Mouse (Mus musculus) cerebellum, adult 11 months (tissue): ENCODE measurements around the gene Fgf15.
A peak's percentile ranks its signal among the peaks of the same experiment; 100 is the strongest.
"Not testable (repeated sequence)": the region's sequence is repeated elsewhere in the genome, so short reads cannot be mapped to it uniquely, and the experiment has no call there.

Experiments
- DNase-seq: peaks from one replicate; pipeline ENCODE4 v3.0.0; 2022

Gene Fgf15

GRCm38 (mm10) chr7:144891863-144892262 lies 4.5 kb upstream of the Fgf15 start:
- DNase-seq = no peak

DNA sequence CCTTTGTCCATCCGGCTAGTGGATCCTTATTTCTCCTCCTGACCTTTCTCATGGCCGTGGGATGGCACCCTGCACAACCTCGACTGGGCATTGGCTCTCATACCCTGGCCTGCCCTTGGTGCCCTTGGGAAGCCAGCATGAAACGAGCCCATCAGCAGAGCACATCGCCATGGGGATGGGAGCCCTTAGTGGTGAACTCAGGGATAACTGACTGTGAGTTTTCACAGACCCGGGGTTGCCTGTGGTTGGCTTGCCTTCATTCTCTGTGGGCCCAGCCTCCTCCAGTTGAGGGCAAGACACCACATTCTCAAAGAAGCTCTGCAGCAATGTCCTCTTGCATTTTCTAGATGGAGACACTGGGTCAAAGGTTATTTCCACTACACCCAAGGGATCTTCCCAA lies 4.0 kb upstream of the Fgf15 start:
- DNase-seq = no peak

- no peak for DNase-seq
These were observed 2.1 kb upstream of the Fgf15 start for GRCm38 (mm10) chr7:144894191-144894590.

DNA sequence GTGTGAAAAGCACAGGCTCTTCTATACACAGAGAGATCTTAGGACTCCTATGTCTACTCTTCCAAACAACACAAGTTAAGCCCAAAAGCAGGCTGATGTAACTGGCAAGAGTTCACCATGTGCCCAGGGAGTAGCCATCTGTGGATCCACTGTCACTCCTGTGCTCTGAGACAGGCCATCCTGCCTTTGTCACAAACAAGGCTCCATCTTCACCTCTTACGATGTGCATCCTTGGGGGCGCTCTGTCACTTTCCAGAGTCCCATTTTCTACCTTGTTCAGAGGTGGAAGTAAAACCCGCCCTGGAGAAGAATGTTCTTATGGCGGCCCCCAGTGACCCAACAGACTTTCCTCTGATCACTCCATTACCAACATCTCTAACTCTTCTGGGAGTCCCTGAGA lies 1.6 kb upstream of the Fgf15 start:
- DNase-seq = no peak

DNA sequence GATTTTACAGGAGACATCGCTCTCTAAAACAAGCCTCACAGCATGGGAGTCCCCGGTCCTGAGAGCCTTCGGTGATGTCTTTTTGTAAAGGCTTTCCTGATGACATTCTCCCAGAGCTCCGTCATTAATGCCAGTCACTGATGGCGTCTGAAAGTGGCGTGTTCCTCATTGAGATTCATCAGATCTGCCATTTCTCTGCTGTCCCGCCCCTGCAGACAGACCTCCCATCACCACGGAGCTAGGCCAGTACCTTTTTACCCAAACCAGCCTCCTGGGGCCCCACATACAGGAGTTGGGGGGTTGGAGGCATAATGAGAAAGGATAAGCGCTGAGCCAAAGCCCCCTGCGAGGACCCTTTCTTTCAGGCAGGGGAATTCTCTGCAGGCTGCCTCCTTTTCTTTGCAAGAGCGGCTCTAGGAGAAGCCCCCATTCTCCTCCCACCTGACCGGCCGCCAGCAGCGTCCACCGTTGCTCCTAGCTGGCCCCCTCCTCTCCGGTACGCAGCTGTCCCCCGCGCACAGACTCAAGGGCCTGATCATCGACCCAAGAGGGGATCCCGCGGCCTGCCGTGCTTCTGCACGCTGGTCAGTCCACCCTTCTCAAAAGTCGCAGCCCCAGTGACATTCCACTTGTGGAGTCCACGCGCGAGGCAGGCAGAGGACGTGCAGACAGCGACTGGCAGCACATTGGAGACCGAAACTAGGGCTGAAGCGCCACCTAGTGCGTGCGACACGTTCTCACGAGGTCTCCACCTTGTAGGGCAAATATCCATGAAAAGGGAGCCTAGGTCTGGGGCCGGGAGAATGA lies 823 bp upstream of the Fgf15 start:
- DNase-seq = peak; percentile 55

DNA sequence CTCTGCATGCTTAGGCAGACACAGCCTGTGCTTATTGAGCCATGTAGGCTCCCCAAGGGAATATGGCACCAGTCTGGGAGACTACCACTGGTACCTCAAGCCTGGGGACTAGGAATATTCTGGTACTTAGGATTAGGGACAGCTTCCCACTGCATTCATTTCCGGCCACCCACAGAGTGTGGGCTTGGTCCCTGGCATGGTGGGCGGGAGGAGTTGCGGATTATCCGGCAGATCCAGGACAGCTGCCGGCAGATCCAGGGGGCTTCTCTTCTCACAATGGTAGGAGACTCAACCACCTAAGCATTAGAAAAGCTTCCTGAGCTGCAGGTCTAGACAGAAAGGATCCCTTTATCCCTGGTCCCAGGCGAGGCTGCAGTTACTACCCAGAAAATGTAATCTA lies 2.2 kb downstream of the Fgf15 start:
- DNase-seq = no peak

GRCm38 (mm10) chr7:144905514-144905913 lies 9.2 kb downstream of the Fgf15 start:
- DNase-seq = not testable (repeated sequence)

DNA sequence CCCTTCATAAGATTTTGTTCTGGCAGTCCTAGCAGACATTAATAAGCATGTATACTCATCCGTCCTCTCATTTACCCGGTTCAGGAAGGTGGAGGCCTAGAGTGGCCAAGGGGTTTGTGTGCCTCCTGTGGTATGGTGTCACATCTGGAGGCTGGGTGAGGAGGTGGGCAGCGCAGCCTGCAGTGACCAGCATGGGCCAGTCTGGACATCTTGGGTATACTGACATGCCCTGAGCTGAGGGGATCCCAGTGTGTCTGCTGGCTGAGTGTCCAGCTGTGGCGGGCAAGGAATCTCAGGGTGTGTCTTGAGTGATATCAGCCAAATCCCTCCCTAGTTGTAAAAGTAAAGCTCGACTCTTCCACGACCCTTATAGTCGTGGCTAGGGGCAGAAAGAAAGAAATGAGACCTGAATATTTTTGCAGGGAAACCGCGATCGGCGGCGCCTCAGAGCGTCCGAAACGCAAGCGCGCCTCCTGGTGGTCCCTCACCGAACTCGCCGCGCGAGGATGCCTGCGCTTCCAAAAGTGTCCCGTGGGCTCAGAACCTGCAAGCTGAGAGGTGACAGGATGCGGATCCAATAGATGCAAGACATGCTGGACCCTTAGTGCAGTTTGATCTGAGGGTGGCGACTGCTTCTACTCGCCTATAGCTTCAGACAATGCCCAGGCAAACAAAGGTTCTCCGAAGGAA lies 10.5 kb downstream of the Fgf15 start:
- DNase-seq = peak; percentile 40

- no peak for DNase-seq
These were observed 11.5 kb downstream of the Fgf15 start for GRCm38 (mm10) chr7:144907793-144908192.

GRCm38 (mm10) chr7:144908705-144909104 lies 12.4 kb downstream of the Fgf15 start:
- DNase-seq = no peak

DNA sequence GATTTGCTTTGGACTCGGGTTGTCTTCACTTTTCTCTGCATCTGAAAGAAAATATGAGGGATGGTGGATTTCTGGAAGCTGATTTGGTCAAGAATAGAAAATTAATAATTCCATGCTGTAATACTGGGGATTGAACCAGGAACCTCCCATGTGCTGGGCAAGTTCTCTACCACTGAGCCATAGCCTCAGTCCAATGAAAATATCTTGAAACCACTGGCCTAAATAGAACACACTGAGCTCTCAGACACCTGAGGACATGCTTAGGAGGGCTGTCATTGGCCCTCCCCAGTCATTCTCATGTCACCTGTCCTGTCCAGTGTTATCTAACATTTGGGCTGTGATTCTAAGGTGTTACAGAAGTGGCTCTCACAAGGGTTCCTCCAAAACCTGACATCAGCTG lies 14.8 kb downstream of the Fgf15 start:
- no peak for DNase-seq

- DNase-seq = peak; percentile 59
These were observed 16.6 kb downstream of the Fgf15 start for GRCm38 (mm10) chr7:144912897-144913296.

DNA sequence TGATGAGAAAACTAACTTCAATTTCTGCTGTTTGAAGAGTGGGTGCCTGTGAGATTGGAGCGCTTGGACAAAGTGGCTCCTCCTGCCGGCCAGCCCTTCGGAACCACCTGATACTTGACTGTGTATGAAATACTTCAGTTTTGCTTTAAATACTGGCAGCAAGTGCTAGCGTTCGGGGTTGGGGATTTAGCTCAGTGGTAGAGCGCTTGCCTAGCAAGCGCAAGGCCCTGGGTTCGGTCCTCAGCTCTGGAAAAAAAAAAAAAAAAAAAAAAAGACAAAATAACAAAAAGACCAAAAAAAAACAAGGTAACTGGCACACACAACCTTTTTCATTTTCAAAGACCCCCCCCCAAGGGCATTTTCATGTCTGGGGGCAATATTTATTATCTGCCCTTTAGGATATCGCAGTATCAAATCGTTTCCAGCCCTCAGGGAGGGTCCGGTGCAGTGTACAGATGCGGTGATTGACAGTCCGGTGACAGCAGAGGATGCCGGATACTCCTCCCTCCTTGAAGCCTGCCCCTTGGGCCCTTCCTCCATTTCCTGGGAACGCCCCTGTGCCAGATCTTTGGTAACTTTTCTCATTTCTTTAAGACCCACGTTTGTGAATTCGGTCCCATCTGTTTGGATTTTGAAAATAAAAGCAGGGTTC lies 18.1 kb downstream of the Fgf15 start:
- DNase-seq = no peak

DNA sequence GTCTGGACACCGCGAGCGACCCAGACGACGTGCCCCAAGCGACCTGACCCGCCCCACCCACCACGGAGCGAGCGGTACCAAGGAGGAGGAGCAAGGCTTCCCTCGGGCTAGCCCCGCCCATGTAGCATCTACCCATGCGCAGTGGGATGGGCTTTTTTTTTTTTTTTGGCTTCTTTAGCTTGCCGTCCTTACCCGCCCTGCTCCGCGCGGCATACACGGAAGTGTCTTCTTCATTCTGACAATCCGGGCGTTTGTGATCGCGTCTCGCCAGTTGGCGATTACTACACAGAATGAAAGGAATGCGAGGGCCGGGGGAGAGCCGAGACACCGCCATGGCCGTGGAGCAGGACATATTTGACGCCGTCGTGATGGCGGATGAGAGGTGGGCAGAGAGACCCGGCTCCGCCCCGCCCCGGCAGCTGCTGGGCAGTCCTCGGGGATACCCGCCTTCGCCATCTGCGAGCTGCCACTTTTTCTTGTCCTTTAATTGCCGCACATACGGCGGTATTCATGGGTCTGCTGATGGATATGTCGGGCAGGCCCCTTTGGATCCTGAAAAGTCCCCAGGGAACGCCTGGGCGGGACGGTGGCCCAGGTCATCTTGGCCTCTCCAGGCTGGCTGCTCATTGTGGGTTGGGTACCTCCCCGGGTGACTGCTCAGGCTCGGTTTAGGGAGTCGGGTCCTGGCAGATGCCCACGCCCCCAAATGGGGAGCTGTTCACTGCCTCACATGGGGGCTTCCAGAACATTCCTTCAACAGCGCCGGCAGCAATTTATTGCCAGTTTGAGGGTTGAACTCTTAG lies 18.8 kb downstream of the Fgf15 start, which contains the start of gene LTO1:
LTO1 (plus strand) TSS at position 153 of the 803 bp plus-strand sequence.
- peak; percentile 86 for DNase-seq

GRCm38 (mm10) chr7:144918823-144919222 lies 22.5 kb downstream of the Fgf15 start:
- DNase-seq = no peak

DNA sequence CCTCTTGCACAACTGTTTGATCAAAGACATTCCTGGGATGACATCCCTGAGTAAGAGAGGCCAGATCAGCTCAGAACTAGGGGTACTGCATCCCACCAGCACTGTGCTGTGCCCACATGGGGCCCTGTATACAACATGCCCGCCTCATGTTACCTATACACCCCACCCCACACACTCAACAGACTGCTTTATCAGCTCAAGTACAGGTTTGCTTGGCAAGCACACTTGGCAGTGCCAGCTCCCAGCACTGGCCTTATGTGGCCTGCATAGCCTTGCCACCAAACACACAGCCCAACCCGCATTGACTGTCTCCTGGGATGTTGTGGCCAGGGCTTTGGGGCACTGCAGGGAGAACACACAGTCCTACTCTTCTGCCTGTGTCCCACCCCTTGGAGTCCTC lies 31.3 kb downstream of the Fgf15 start:
- no peak for DNase-seq

DNA sequence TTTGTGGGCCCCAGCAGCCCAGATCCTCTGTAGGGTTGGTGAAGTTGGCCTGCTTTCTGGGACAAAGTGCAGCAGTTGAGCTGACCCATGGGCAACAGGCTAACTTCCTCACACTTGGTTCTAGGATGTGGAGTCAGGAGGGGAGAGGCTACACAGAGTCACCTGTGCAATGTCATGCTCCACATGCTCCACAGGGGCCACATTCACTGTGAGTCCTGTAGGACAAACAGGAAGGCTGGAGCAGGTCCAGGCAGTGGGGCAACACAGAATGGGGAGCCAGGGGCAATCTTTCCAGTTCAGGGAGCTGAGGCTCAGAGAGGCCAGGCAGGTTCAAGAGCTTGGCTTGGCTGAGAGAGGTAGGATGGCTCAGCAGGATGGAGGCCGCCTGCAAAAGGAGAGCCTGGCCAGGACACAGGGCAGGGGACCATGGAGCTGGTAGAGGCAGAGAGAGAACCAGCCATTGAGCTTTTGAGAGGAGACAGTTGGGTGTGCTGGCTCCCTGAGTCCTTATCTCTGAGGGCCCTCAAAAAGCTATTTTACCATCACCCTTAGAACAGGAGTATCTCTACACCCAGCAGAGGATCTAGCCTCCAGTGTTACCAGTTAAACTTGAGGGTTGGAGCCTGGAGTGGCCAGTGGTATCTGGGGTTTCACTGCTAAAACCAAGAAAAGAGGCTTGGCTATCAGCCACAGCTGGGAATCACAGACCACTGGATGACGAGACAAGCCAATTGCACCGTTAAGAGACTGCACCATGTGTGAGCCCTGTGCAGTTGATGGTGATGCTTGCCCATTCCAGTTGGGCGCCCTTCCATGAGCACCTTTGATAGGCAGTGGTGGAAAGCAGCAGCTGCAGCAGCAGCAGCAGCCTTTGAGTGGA lies 31.9 kb downstream of the Fgf15 start:
- DNase-seq = no peak

GRCm38 (mm10) chr7:144928889-144929210 lies 32.5 kb downstream of the Fgf15 start:
- no peak for DNase-seq

GRCm38 (mm10) chr7:144929506-144929905 lies 33.2 kb downstream of the Fgf15 start:
- no peak for DNase-seq

GRCm38 (mm10) chr7:144929931-144930330 lies 33.6 kb downstream of the Fgf15 start:
- no peak for DNase-seq

GRCm38 (mm10) chr7:144931778-144932177 lies 35.4 kb downstream of the Fgf15 start:
- DNase-seq = no peak

DNA sequence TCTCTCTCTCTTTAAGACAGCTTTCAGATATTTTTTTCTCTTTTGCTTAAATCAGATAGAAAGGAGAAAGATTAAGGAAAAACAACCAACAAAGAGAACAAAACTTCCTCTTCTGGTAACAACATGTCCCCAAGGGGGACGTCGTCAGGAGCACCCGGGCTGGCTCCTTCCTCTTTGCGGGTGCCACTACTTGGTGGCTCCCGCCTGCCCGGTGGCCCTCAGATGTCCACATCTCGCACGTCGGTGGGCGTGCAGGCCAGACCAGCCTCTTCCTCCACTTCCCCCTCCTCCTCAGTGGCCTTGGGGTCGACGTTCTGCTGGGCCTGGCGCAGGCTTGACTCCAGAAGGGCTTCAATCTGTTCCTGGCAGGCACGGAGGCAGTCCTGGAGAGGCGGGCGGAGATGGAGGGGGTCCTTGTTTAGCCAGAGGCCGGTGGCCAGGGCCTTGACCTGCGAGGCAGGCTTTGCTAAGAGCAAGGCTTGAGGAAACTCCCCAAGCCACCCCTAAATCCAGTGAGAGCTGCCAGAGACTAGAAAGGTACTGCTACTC lies 36.1 kb downstream of the Fgf15 start:
- no peak for DNase-seq
